Mouse (Mus musculus) heart, embryonic 16.5 days (tissue): ENCODE results near the gene Mob3b. TPM values are rescaled to one million over a fixed set of nuclear protein-coding genes. Genes with fewer than 3 reads are reported as not detected.

Experiments used
- ATAC-seq: fragments of 200-750 bp; cut with Nextera tagmentation; replicated peaks from 2 replicates; pipeline ENCODE4 v1.8.0; 2017; ENCODE audit warnings: moderate number of reproducible peaks; ENCODE audit not compliant: insufficient read depth, low FRiP score; ENCODE audit errors: extremely low read depth
- H3K27ac ChIP-seq: fragments of 300-500 bp; sonication (generic); 2 replicates; pipeline ENCODE4 v1.5.1; 2014; ENCODE audit warnings: mild to moderate bottlenecking, low read length, control low read depth, moderate library complexity
- H3K27me3 ChIP-seq: fragments of 300-500 bp; sonication (generic); 2 replicates; pipeline ENCODE4 v1.6.1; 2014; ENCODE audit warnings: low read length, mixed read lengths; ENCODE audit not compliant: control insufficient read depth, insufficient read depth
- H3K36me3 ChIP-seq: fragments of 300-500 bp; sonication (generic); 2 replicates; pipeline ENCODE4 v1.6.1; 2014; ENCODE audit not compliant: control insufficient read depth, insufficient read depth
- H3K4me1 ChIP-seq: fragments of 300-500 bp; sonication (generic); 2 replicates; pipeline ENCODE4 v1.6.1; 2014; ENCODE audit warnings: low read length, mixed read lengths; ENCODE audit not compliant: control insufficient read depth, insufficient read depth
- H3K4me2 ChIP-seq: fragments of 300-500 bp; sonication (generic); 2 replicates; pipeline ENCODE4 v1.6.1; 2014; ENCODE audit warnings: low read depth, mild to moderate bottlenecking, control low read depth, low read length
- H3K4me3 ChIP-seq: fragments of 300-500 bp; sonication (generic); 2 replicates; pipeline ENCODE4 v1.5.1; 2014; ENCODE audit warnings: mild to moderate bottlenecking, control low read depth, low read length
- H3K9ac ChIP-seq: fragments of 300-500 bp; sonication (generic); 2 replicates; pipeline ENCODE4 v1.6.1; 2014; ENCODE audit warnings: low read length, control low read depth
- H3K9me3 ChIP-seq: fragments of 300-500 bp; sonication (generic); replicated peaks from 2 replicates; pipeline ENCODE4 v1.6.1; 2016; ENCODE audit warnings: low read length; ENCODE audit not compliant: control insufficient read depth
- WGBS: fragments of 180-500 bp; shearing (Covaris S2); extraction: QIAGEN DNeasy Blood & Tissue Kit; methylation state at CpG from one replicate; pipeline ENCODE4 v1.1.7; 2014; 5-methylcytosine and 5-hydroxymethylcytosine counted together
- polyA plus RNA-seq: library from polyadenylated mRNA; unstranded; fragments of >200 nt; fragmentation: Nextera tagmentation; extraction: Ambion mirVana; gene quantifications from 2 replicates; pipeline ENCODE4 v1.2.1, GENCODE M21; 2015

Gene Mob3b
- polyA plus RNA-seq, 1 experiment from 2014 or later, result 3.9 TPM

DNA sequence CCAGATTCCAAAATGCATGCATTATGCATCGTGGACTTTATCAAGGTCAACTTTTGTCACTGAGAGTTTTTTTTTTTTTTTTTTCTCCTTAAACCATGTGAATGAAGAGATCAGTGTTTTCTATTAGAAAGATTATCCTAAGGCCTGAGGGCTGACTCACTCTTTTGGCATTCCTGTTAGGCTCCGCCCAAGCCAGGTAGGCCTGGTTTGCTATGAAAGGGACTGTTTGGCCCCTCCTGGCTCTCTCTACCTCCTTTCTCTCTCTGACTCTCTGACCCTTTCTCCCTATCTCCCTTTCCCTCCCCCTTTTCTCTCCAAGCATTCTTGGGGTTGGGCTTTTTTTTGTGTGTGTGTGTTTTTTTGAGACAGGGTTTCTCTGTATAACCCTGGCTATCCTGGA lies 18.3 kb upstream of the Mob3b start:
- Histone ChIP-seq H3K27ac (no peak overlapping the region), H3K36me3 (no peaks in the 10 kb centered on the region), H3K27me3 (no peaks in the 10 kb centered on the region), H3K9me3 (no peaks in the 10 kb centered on the region), H3K9ac (no peak overlapping the region), H3K4me1 (0 out of 2 replicates have a peak, but pooled peaks cover 3% of the 10 kb centered on the region), H3K4me2 (no peak overlapping the region), H3K4me3 (no peak overlapping the region)
- 86% methylated on average over 2 of the region's 2 CpGs for WGBS
- ATAC-seq, result no peak

DNA sequence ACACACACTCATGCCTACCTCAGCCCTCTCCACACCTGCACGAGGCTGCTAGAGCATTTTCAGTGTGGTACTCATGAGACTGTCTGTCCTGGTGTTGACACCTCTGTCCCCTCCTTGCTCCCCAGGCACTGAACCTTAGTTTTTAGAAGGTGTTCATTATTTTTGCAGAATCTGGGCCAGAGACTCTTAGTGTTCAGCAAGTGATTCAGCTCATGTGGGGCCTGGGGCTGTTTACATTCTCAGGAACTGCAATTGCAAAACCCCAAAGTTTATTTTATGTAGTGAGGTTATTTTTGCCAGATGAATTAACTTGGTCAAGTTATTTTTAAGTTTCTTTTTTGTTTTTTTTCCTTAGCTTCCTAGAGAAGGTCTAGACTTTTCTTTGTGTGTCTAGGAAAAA lies 16.3 kb upstream of the Mob3b start:
- Histone ChIP-seq H3K4me3 (no peak overlapping the region), H3K4me2 (no peak overlapping the region), H3K36me3 (no peaks in the 10 kb centered on the region), H3K27me3 (no peaks in the 10 kb centered on the region), H3K27ac (no peak overlapping the region), H3K9me3 (no peaks in the 10 kb centered on the region), H3K9ac (no peak overlapping the region), H3K4me1 (0 out of 2 replicates have a peak, but pooled peaks cover 6% of the 10 kb centered on the region)
- no peak for ATAC-seq
- 75% methylated on average over 1 of the region's 1 CpGs for WGBS

DNA sequence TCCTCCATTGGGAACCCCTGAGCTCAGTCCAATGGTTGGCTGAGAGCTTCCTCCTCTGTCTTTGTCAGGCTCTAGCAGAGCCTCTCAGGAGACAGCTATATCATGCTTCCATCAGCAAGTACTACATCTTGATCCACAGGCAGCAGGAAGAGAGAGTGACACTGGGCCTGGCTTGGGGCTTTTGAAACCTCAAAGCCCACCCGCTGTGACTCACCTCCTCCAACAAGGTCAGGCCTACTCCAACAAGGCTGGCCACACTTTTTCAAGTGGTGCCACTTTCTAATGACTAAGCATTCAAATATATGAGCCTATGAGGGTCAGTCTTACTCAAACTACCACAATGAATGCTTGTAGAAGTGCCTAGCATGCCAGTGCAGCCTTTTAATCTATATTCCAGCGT lies 15.2 kb upstream of the Mob3b start:
- Histone ChIP-seq H3K36me3 (no peaks in the 10 kb centered on the region), H3K9ac (no peak overlapping the region), H3K27ac (no peak overlapping the region), H3K4me1 (0 out of 2 replicates have a peak, but pooled peaks cover 3% of the 10 kb centered on the region), H3K4me2 (no peak overlapping the region), H3K27me3 (no peaks in the 10 kb centered on the region), H3K9me3 (no peaks in the 10 kb centered on the region), H3K4me3 (no peak overlapping the region)
- 83% methylated on average over 2 of the region's 2 CpGs for WGBS
- ATAC-seq, result no peak

DNA sequence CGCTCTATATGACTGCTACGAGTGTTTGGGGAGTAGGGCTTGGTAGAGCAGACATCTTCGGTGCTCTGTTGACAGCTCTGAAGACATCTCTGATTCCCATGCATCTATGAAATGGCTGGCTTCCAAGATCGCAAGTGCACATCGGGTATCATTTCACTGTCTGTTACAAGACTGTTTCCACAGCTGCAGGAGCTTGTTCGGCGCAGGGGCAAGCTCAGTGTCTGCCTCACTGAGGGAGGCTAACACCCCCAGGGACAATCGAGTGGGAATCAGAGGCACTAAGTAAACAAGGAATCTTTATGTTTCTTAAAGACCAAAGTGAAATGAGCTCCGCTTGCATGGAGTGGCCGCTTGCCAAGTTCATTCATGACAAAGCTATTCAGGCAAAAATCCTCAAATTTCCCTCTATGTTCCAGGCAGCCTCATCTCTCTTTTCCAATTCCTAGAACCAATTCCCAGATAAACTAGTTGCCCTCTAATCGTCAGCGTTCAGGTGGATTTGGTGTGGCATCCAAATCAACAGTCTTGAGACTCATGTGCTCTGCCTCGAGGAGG lies 12.4 kb upstream of the Mob3b start:
- Histone ChIP-seq H3K9ac (no peak overlapping the region), H3K4me1 (0 out of 2 replicates have a peak, but pooled peaks cover 3% of the 10 kb centered on the region), H3K4me3 (no peak overlapping the region), H3K9me3 (no peaks in the 10 kb centered on the region), H3K27me3 (no peaks in the 10 kb centered on the region), H3K36me3 (no peaks in the 10 kb centered on the region), H3K4me2 (no peak overlapping the region), H3K27ac (no peak overlapping the region)
- ATAC-seq, result no peak
- 63% methylated on average over 13 of the region's 13 CpGs for WGBS

DNA sequence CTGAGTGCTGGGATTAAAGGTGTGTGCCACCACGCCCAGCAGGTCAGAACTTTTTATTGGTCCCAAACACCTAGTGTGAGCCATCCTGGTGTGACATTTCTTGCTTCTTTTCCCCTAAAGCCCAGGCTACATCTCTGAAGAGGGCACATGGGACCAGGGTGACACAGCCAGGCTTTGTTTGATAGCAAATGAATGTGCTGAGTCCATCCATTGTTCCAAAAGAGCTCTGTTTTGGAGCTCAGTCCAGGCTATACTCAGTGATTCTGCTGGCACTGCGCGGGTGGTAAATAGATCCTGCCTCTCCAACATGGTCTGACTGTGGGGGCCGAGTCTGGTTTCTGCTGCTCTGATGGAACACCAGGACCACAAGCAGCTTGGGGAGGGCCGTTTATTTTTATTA lies 10.6 kb upstream of the Mob3b start:
- Histone ChIP-seq H3K36me3 (no peaks in the 10 kb centered on the region), H3K9me3 (no peaks in the 10 kb centered on the region), H3K9ac (no peak overlapping the region), H3K4me1 (0 out of 2 replicates have a peak, but pooled peaks cover 3% of the 10 kb centered on the region), H3K4me2 (no peak overlapping the region), H3K27me3 (no peaks in the 10 kb centered on the region), H3K27ac (no peak overlapping the region), H3K4me3 (no peak overlapping the region)
- no peak for ATAC-seq
- WGBS, result 77% methylated on average over 5 of the region's 5 CpGs

DNA sequence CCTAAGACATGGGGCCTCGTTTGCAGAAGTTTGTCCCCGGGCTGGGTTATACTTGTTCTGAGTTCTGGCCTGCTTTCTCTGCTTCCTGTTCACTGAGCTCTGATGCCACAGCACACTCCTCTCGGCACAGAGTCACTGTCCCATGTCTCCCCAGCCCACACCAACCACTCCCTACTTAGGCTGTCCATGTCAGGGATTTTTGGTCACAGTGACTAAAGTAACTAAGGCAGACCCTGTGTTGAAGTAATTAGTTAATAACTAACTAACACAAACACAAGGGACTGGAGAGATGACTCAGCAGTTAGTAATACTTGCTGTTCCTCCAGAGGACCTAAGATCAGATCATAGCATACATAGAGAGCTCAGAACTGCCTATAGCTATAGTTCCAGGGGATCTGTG lies 8.7 kb upstream of the Mob3b start:
- Histone ChIP-seq H3K27me3 (no peaks in the 10 kb centered on the region), H3K36me3 (no peaks in the 10 kb centered on the region), H3K4me1 (0 out of 2 replicates have a peak, but pooled peaks cover 3% of the 10 kb centered on the region), H3K4me2 (no peak overlapping the region), H3K27ac (no peak overlapping the region), H3K4me3 (no peak overlapping the region), H3K9ac (no peak overlapping the region), H3K9me3 (no peaks in the 10 kb centered on the region)
- 70% methylated on average over 3 of the region's 3 CpGs for WGBS
- no peak for ATAC-seq

DNA sequence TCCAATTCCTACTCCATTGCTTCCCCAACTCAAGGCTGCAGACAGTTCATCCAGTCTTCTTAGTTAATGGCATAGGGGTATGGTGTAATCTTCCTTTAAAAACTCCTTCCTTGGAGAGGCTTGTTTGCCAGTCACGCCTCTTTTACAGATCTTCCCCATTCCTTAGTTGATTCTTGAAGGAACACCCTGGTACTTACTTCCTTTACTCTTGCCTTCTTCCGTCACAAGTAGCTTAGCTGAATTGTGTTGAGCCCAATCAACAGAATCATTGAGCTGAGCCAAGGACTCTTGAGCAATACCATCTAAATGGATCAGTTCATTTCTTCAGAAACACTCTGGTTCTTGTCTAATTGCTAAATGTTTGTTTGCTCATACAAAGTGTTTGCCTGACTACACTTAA lies 8.0 kb upstream of the Mob3b start:
- 71% methylated on average over 2 of the region's 2 CpGs for WGBS
- no peak for ATAC-seq
- Histone ChIP-seq H3K4me2 (no peak overlapping the region), H3K36me3 (no peaks in the 10 kb centered on the region), H3K9ac (no peak overlapping the region), H3K27me3 (no peaks in the 10 kb centered on the region), H3K9me3 (no peaks in the 10 kb centered on the region), H3K4me1 (0 out of 2 replicates have a peak, but pooled peaks cover 3% of the 10 kb centered on the region), H3K4me3 (no peak overlapping the region), H3K27ac (no peak overlapping the region)

DNA sequence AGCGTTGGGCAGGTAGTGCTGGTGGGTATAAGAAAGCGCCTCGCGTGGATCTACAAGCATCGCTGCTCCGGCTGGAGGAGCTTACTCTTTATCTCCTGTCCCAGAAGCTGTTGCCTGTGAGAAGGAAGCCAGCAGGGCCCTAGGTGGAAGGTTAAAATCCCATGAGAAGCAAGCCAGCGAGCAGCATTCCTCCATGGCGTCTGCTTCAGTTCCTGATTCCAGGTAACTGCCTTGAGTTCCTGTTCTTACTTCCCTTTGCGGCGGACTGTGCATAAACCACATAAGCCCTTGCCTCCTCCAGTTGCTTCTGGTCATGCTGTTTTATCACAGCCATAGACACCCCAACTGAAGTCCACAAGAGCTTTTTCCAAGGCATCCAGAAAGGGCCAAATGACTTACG lies 531 bp upstream of the Mob3b start:
- H3K27ac ChIP-seq, result no peak overlapping the region
- H3K4me1 ChIP-seq, result peaks cover 5% of the 10 kb centered on the region
- peak overlapping the region; percentile 97; the same call in 1 of the 2 replicates for H3K4me2 ChIP-seq
- H3K27me3 ChIP-seq, result no peaks in the 10 kb centered on the region
- WGBS, result 49% methylated on average over 11 of the region's 11 CpGs
- no peak overlapping the region for H3K4me3 ChIP-seq
- H3K36me3 ChIP-seq, result no peaks in the 10 kb centered on the region
- no peak overlapping the region for H3K9ac ChIP-seq
- ATAC-seq, result no peak
- no peaks in the 10 kb centered on the region for H3K9me3 ChIP-seq

DNA sequence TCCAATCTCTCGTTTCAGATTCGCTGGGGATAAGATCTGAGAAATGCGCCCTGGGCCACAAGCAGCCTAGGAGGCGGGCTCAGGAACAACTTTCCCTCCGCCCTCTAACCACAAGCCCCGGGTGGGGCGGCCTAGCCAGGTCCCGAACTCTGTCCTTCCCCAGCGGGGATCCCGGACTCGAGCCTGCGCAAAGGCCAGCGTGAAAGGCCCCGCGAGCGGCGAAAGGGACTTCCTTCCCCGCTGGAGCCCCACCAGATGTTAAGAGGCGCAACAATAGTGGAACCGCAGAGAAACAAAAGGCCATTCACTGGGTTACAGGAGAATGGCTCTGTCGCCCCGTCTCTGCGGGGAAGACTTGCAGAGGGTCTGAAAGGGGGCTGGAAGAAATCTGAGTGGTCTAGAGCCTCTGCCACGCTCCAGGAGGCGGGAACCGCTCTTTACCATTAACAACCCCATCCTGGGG lies 1.1 kb downstream of the Mob3b start:
- Histone ChIP-seq H3K9ac (peak overlapping the region; percentile 79), H3K27ac (0 out of 2 replicates have a peak overlapping the region, but pooled peaks have one; percentile 12), H3K36me3 (no peaks in the 10 kb centered on the region), H3K4me1 (peaks cover 5% of the 10 kb centered on the region), H3K27me3 (no peaks in the 10 kb centered on the region), H3K4me2 (peak overlapping the region; percentile 97), H3K9me3 (no peaks in the 10 kb centered on the region), H3K4me3 (peak overlapping the region; percentile 86)
- under 1% methylated on average over 26 of the region's 26 CpGs for WGBS
- ATAC-seq, result peak; percentile 35; the same call in 1 of the 2 replicates
